Mouse (Mus musculus): ENCODE measurements around the gene Ptpn22. TPM values are rescaled to one million over a fixed set of nuclear protein-coding genes. Genes with fewer than 3 reads are reported as not detected.

Gene Ptpn22
- total and polyA plus RNA-seq, 3 experiments = 0.68 to 1.8 (median 1.0) TPM

DNA sequence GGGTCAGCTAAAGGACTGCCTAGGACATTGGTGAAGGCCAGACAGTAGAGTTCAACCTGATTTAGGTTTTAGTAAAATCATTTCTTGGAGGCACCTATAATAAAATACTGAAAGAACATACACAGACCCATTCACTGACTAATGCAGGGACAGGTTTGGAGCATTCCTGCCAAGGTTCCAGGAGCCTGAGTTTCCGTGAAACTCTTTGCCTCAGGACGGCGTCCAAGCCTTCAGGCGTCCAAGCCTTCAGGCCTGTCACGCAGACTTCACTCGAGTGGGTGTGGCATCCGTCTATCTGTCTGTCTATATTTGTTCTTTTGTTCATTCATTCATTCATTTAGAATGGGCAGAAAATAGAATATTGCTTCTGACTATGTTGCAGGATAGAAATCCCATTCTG lies 28.4 kb upstream of the Ptpn22 start:
- no peaks in the 10 kb centered on the region for H3K79me2 ChIP-seq (replicated peaks; ENCODE audit: control insufficient read depth, insufficient read depth, low read length)
- no peaks in the 10 kb centered on the region for H3K27me3 ChIP-seq (ENCODE audit: control insufficient read depth, insufficient read depth, low read length)
- no peak overlapping the region for H3K4me3 ChIP-seq
- no peak overlapping the region for H3K9ac ChIP-seq (ENCODE audit: low read depth, low read length)
- no peak for TF ChIP-seq POLR2A (IDR thresholded peaks at IDR 0.05; ENCODE audit: insufficient read depth, low read depth, low read length)
- TF ChIP-seq EP300 (IDR thresholded peaks at IDR 0.05; ENCODE audit: insufficient read depth, low read depth, low read length) = no peak
- no peak for TF ChIP-seq CTCF (IDR thresholded peaks at IDR 0.05)
- no peaks in the 10 kb centered on the region for H3K36me3 ChIP-seq (ENCODE audit: control insufficient read depth, insufficient read depth, low read length)
- 50% methylated on average over 7 of the region's 7 CpGs for WGBS
- no peak for DNase-seq
- no peak overlapping the region for H3K27ac ChIP-seq
- intact Hi-C loops (cut with DNase I) = no loop called here
- no peaks in the 10 kb centered on the region for H3K4me1 ChIP-seq (ENCODE audit: control insufficient read depth, insufficient read depth, low read length)

DNA sequence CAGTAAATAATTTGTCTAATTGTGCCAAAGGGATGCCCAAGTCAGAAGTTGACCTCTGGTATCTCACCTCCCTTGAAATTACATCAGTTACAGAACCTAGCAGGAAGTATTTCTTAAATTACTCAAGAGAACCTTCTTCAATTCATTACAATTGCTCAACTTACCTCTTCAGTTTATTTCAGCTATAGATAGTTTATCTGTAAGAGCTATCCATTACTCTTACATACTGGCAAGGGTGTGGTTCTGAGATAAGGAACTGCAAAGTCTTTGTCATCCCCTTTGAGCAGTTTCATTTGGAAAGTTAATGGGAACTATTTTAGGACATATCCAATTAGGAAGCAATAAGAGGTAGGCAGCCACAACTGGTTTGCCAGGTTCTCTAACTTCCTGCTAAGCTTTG lies 27.2 kb upstream of the Ptpn22 start, which contains the start of gene Bcl2l15:
Gene Bcl2l15 (plus strand): TSS at position 176 of the 400 bp plus-strand sequence.
- Histone ChIP-seq H3K27ac (no peak within 1 kb of the TSS), H3K27me3 (ENCODE audit: control insufficient read depth, insufficient read depth, low read length) (no peaks in the 10 kb centered on the region), H3K4me1 (ENCODE audit: control insufficient read depth, insufficient read depth, low read length) (no peaks in the 10 kb centered on the region), H3K79me2 (replicated peaks; ENCODE audit: control insufficient read depth, insufficient read depth, low read length) (no peaks in the 10 kb centered on the region), H3K36me3 (ENCODE audit: control insufficient read depth, insufficient read depth, low read length) (no peaks in the 10 kb centered on the region), H3K9ac (ENCODE audit: low read depth, low read length) (no peak within 1 kb of the TSS), H3K4me3 (no peak within 1 kb of the TSS)
- no peak for DNase-seq
- TF ChIP-seq CTCF (IDR thresholded peaks at IDR 0.05) = no peak
- intact Hi-C loops (cut with DNase I) = no loop called here

DNA sequence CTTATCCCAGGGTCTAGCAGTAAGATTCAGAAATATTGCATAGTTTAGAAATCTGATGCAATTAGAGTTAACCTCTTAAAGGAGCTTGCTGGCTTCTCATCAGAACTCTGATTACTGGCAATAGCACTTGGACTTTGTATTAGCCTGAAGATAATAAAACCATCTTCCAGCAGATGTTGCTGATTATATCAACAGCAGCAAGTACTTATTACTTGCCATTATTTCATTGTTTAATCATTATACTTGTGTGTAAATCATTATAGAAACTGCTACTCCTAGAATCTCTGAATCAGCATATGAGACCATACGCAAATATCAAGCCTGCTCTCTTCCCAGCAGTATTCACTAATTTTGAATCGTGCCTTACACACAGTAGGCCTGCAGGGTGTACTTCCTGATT lies 25.6 kb upstream of the Ptpn22 start:
- Histone ChIP-seq H3K36me3 (ENCODE audit: control insufficient read depth, insufficient read depth, low read length) (no peaks in the 10 kb centered on the region), H3K27me3 (ENCODE audit: control insufficient read depth, insufficient read depth, low read length) (no peaks in the 10 kb centered on the region), H3K4me3 (no peak overlapping the region), H3K79me2 (replicated peaks; ENCODE audit: control insufficient read depth, insufficient read depth, low read length) (no peaks in the 10 kb centered on the region), H3K27ac (no peak overlapping the region), H3K9ac (ENCODE audit: low read depth, low read length) (no peak overlapping the region), H3K4me1 (ENCODE audit: control insufficient read depth, insufficient read depth, low read length) (no peaks in the 10 kb centered on the region)
- intact Hi-C loops (cut with DNase I) = no loop called here
- 88% methylated on average over 2 of the region's 2 CpGs for WGBS
- no peak for DNase-seq
- TF ChIP-seq POLR2A (IDR thresholded peaks at IDR 0.05; ENCODE audit: insufficient read depth, low read depth, low read length) (no peak), CTCF (IDR thresholded peaks at IDR 0.05) (no peak), EP300 (IDR thresholded peaks at IDR 0.05; ENCODE audit: insufficient read depth, low read depth, low read length) (no peak)

DNA sequence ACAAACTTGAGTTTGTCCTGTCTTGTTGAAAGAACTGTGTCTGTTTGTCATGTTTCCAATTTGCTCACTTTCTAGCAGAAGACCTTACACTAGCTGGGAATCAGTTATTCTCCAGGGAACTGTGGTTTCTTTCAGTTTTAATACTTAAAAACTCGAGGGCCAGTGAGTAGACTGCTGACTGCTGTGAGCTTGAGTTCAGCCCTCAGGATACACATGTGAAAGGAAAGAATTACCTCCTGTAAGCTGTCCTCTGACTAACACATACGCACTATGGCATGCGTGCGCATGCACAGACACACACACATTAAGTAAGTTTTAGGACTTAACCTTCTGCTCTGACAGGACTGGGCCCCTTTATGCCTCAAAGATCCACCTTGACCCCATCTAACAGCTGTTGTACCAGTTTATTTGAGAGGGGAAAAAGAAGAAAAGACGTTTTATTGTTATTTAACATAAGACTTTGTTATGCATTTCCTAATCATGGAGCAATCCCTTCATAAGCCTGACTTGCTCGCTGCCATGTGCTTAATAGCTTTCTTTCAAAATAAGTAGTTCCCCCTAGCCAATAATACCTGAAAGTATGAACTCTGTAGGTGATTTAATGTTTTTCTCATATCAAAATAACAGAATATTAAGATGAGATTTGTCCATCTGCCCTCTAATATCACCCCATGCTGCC lies 24.2 kb upstream of the Ptpn22 start:
- H3K9ac ChIP-seq (ENCODE audit: low read depth, low read length) = no peak overlapping the region
- no peaks in the 10 kb centered on the region for H3K79me2 ChIP-seq (replicated peaks; ENCODE audit: control insufficient read depth, insufficient read depth, low read length)
- DNase-seq = no peak
- no peak overlapping the region for H3K27ac ChIP-seq
- TF ChIP-seq EP300 (IDR thresholded peaks at IDR 0.05; ENCODE audit: insufficient read depth, low read depth, low read length) = no peak
- TF ChIP-seq CTCF (IDR thresholded peaks at IDR 0.05) = no peak
- TF ChIP-seq POLR2A (IDR thresholded peaks at IDR 0.05; ENCODE audit: insufficient read depth, low read depth, low read length) = no peak
- 76% methylated on average over 6 of the region's 6 CpGs for WGBS
- H3K4me1 ChIP-seq (ENCODE audit: control insufficient read depth, insufficient read depth, low read length) = no peaks in the 10 kb centered on the region
- H3K4me3 ChIP-seq = no peak overlapping the region
- H3K36me3 ChIP-seq (ENCODE audit: control insufficient read depth, insufficient read depth, low read length) = no peaks in the 10 kb centered on the region
- intact Hi-C loops (cut with DNase I) = no loop called here
- H3K27me3 ChIP-seq (ENCODE audit: control insufficient read depth, insufficient read depth, low read length) = no peaks in the 10 kb centered on the region

DNA sequence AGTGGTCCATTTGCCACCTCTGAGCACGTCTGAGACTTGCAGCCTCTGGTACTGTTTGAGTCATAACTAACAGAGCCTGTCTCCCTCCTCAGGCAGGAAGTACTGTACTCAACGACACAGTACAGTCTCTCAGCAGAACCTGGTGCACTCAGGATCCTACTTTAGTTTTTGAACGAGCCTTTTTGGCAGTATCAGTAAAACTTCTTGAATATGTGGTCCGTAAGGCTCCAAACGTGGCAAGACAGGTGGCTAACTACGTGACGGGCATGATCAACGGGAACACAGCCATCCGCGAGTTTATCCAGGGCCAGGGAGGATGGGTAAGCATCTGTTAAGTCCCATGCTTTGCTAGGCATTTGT lies 23.7 kb upstream of the Ptpn22 start:
- WGBS = 74% methylated on average over 10 of the region's 10 CpGs
- no peak overlapping the region for H3K27ac ChIP-seq
- intact Hi-C loops (cut with DNase I) = no loop called here
- no peaks in the 10 kb centered on the region for H3K79me2 ChIP-seq (replicated peaks; ENCODE audit: control insufficient read depth, insufficient read depth, low read length)
- H3K4me3 ChIP-seq = no peak overlapping the region
- H3K9ac ChIP-seq (ENCODE audit: low read depth, low read length) = no peak overlapping the region
- no peaks in the 10 kb centered on the region for H3K4me1 ChIP-seq (ENCODE audit: control insufficient read depth, insufficient read depth, low read length)
- H3K36me3 ChIP-seq (ENCODE audit: control insufficient read depth, insufficient read depth, low read length) = no peaks in the 10 kb centered on the region
- TF ChIP-seq POLR2A (IDR thresholded peaks at IDR 0.05; ENCODE audit: insufficient read depth, low read depth, low read length) (no peak), CTCF (IDR thresholded peaks at IDR 0.05) (no peak), EP300 (IDR thresholded peaks at IDR 0.05; ENCODE audit: insufficient read depth, low read depth, low read length) (no peak)
- no peaks in the 10 kb centered on the region for H3K27me3 ChIP-seq (ENCODE audit: control insufficient read depth, insufficient read depth, low read length)
- no peak for DNase-seq

DNA sequence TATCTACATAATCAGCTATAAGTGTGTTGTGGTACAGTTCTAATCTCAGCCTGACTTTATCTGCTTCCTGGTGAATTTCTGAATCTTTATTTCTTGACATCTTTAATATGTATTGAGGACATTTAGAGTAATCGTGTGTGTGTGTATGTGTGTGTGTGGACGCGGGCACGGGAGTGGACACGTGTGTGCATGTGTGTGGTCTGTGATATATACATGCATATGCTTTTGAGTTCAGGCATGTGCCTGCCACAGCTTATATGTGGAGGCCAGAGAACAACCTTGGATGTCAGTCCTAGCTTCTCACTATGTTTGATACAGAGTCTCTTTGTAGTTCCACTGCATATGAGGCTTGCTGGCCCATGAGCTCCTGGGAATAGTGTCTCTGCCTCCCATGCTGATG lies 23.1 kb upstream of the Ptpn22 start:
- 92% methylated on average over 5 of the region's 5 CpGs for WGBS
- H3K79me2 ChIP-seq (replicated peaks; ENCODE audit: control insufficient read depth, insufficient read depth, low read length) = no peaks in the 10 kb centered on the region
- H3K4me1 ChIP-seq (ENCODE audit: control insufficient read depth, insufficient read depth, low read length) = no peaks in the 10 kb centered on the region
- no peak for DNase-seq
- no peak overlapping the region for H3K4me3 ChIP-seq
- TF ChIP-seq POLR2A (IDR thresholded peaks at IDR 0.05; ENCODE audit: insufficient read depth, low read depth, low read length) (no peak), EP300 (IDR thresholded peaks at IDR 0.05; ENCODE audit: insufficient read depth, low read depth, low read length) (no peak), CTCF (IDR thresholded peaks at IDR 0.05) (no peak)
- no peak overlapping the region for H3K27ac ChIP-seq
- H3K27me3 ChIP-seq (ENCODE audit: control insufficient read depth, insufficient read depth, low read length) = no peaks in the 10 kb centered on the region
- no peak overlapping the region for H3K9ac ChIP-seq (ENCODE audit: low read depth, low read length)
- no peaks in the 10 kb centered on the region for H3K36me3 ChIP-seq (ENCODE audit: control insufficient read depth, insufficient read depth, low read length)
- intact Hi-C loops (cut with DNase I) = no loop called here
